Comparison of ENCODE assay signal across 8 mouse cellular contexts in genomic region chr4:117485045-117485780, GRCm38 (mm10). TPM values are rescaled to one million over a fixed set of nuclear protein-coding genes. Genes with fewer than 3 reads are reported as not detected.
A peak's percentile ranks its signal among the peaks of the same experiment; 100 is the strongest.
DNase-seq lines count a peak whose midpoint lies in the region; ATAC-seq and TF ChIP-seq lines count a peak whose summit lies in the region.

No protein-coding gene starts in this region.

- no peak for DNase-seq in heart, adult 2 months
- DNase-seq in heart, adult 9 months (ENCODE audit: low spot score in 2 of 2): no peak
- DNase-seq in R1 (ENCODE audit: low read depth, low spot score): peak; percentile 76
- DNase-seq in heart, postnatal 0 days (ENCODE audit: low spot score): no peak
- no peak for DNase-seq in liver, postnatal 0 days
- DNase-seq in layer of hippocampus, postnatal 25 days (ENCODE audit: extremely low spot score in 1 of 2, low spot score in 1 of 2): no peak
- DNase-seq in frontal cortex, adult 2 months (ENCODE audit: extremely low spot score in 1 of 2, low spot score in 1 of 2): no peak
- no peak for DNase-seq in layer of hippocampus, postnatal 10 days (ENCODE audit: low spot score in 2 of 2)

- H3K27me3 ChIP-seq in heart, adult 2 months (ENCODE audit: control insufficient read depth, insufficient read depth, low read length): no peaks in the 10 kb centered on the region
- H3K27me3 ChIP-seq in heart, postnatal 0 days (ENCODE audit: control insufficient read depth, insufficient read depth, low read length): peaks cover 32% of the 10 kb centered on the region
- H3K27me3 ChIP-seq in liver, postnatal 0 days (ENCODE audit: insufficient read depth, low read length): peaks cover 21% of the 10 kb centered on the region

- 41% methylated on average over 13 of the region's 13 CpGs for WGBS in heart, adult 2 months
- 29% methylated on average over 13 of the region's 13 CpGs for WGBS in heart, postnatal 0 days
- 39% methylated on average over 13 of the region's 13 CpGs for WGBS in liver, postnatal 0 days (ENCODE audit: insufficient replicate concordance)

- no peak for TF ChIP-seq EP300 in heart, adult 2 months (IDR thresholded peaks at IDR 0.05; ENCODE audit: insufficient read depth, low read depth, low read length)
- no peak for TF ChIP-seq EP300 in heart, postnatal 0 days (IDR thresholded peaks at IDR 0.05; ENCODE audit: low read depth)
- TF ChIP-seq EP300 in liver, postnatal 0 days (IDR thresholded peaks at IDR 0.05; ENCODE audit: low read depth): no peak

- H3K4me2 ChIP-seq in heart, postnatal 0 days (ENCODE audit: low read depth, low read length): peak overlapping the region; percentile 87
- H3K4me2 ChIP-seq in liver, postnatal 0 days (ENCODE audit: low read depth, low read length): peak overlapping the region; percentile 94

- intact Hi-C loops in heart, adult 2 months (cut with DNase I): no loop called here

- H3K4me3 ChIP-seq in heart, adult 2 months: peak overlapping the region; percentile 45
- H3K4me3 ChIP-seq in heart, postnatal 0 days (ENCODE audit: low read depth, low read length): peak overlapping the region; percentile 58
- peak overlapping the region; percentile 54 for H3K4me3 ChIP-seq in liver, postnatal 0 days (ENCODE audit: low read depth, low read length)

- H3K4me1 ChIP-seq in heart, adult 2 months (ENCODE audit: control insufficient read depth, insufficient read depth, low read length): no peaks in the 10 kb centered on the region
- H3K4me1 ChIP-seq in heart, postnatal 0 days (ENCODE audit: control insufficient read depth, insufficient read depth): 0 out of 2 replicates have a peak, but pooled peaks cover 6% of the 10 kb centered on the region
- peaks cover 2% of the 10 kb centered on the region; the same call in 1 of the 2 replicates for H3K4me1 ChIP-seq in liver, postnatal 0 days (ENCODE audit: insufficient read depth)

- no peak for TF ChIP-seq POLR2A in heart, adult 2 months (IDR thresholded peaks at IDR 0.05; ENCODE audit: insufficient read depth, low read depth, low read length)

- TF ChIP-seq CTCF in heart, adult 2 months (IDR thresholded peaks at IDR 0.05): no peak
- TF ChIP-seq CTCF in heart, postnatal 0 days (IDR thresholded peaks at IDR 0.05; ENCODE audit: low read depth): no peak
- no peak for TF ChIP-seq CTCF in liver, postnatal 0 days (IDR thresholded peaks at IDR 0.05; ENCODE audit: low read depth)

- H3K79me2 ChIP-seq in heart, adult 2 months (replicated peaks; ENCODE audit: control insufficient read depth, insufficient read depth, low read length): no peaks in the 10 kb centered on the region

- H3K27ac ChIP-seq in heart, adult 2 months: peak overlapping the region; percentile 37; the same call in 1 of the 2 replicates
- H3K27ac ChIP-seq in heart, postnatal 0 days (ENCODE audit: low read depth): no peak overlapping the region
- no peak overlapping the region for H3K27ac ChIP-seq in liver, postnatal 0 days (ENCODE audit: low read depth)

- peak; percentile 27; the same call in 1 of the 2 replicates for ATAC-seq in heart, postnatal 0 days (ENCODE audit: insufficient read depth, low read depth)
- ATAC-seq in liver, postnatal 0 days: peak; percentile 33; the same call in 1 of the 2 replicates

- H3K9me3 ChIP-seq in heart, postnatal 0 days (replicated peaks; ENCODE audit: control insufficient read depth, low read length): no peaks in the 10 kb centered on the region
- no peaks in the 10 kb centered on the region for H3K9me3 ChIP-seq in liver, postnatal 0 days (ENCODE audit: low read length)

- H3K36me3 ChIP-seq in heart, adult 2 months (ENCODE audit: control insufficient read depth, insufficient read depth, low read length): no peaks in the 10 kb centered on the region
- no peaks in the 10 kb centered on the region for H3K36me3 ChIP-seq in heart, postnatal 0 days (replicated peaks; ENCODE audit: control insufficient read depth, insufficient read depth, low read length)
- no peaks in the 10 kb centered on the region for H3K36me3 ChIP-seq in liver, postnatal 0 days (replicated peaks; ENCODE audit: insufficient read depth, low read length)

- no peak overlapping the region; the same call in 1 of the 2 replicates for H3K9ac ChIP-seq in heart, adult 2 months (ENCODE audit: low read depth, low read length)
- 0 out of 2 replicates have a peak overlapping the region, but pooled peaks have one; percentile 49 for H3K9ac ChIP-seq in heart, postnatal 0 days (replicated peaks; ENCODE audit: low read depth, low read length)
- H3K9ac ChIP-seq in liver, postnatal 0 days (replicated peaks): no peak overlapping the region

RNA-seq across cellular contexts. Expression of gene Rnf220, which starts 11.6 kb away (rescaled TPM):
- total RNA-seq in heart, adult 2 months (2021): 10 to 100 TPM; 32.3 to 33.2 TPM
- 41.4 and 58.5 TPM in 2 replicates for polyA plus RNA-seq in heart, adult 2 months (2012; rRNA removed)
- total RNA-seq in heart, postnatal 0 days (2014; rRNA removed; ENCODE audit: low replicate concordance): 42.6 and 62.3 TPM in 2 replicates
- polyA plus RNA-seq in heart, postnatal 0 days (2015; fragmentation: Nextera tagmentation; extraction: Ambion mirVana): 24.6 and 25.6 TPM in 2 replicates
- 17.3 and 18.7 TPM in 2 replicates for polyA plus RNA-seq in liver, postnatal 0 days (2015; fragmentation: Nextera tagmentation; extraction: Ambion mirVana)
- total RNA-seq in layer of hippocampus, postnatal 25 days (2021): 100 to 1,000 TPM; 169 to 188 TPM
- 193 and 212 TPM in 2 replicates for polyA plus RNA-seq in frontal cortex, adult 2 months (2012; rRNA removed)
- total RNA-seq in layer of hippocampus, postnatal 10 days (2021): 100 to 1,000 TPM; 129 to 148 TPM
